Mouse (Mus musculus) kidney, embryonic 15.5 days (tissue): Measurements from ENCODE around the gene Raet1e. TPM values are rescaled to one million over a fixed set of nuclear protein-coding genes. Genes with fewer than 3 reads are reported as not detected.
"Not testable (repeated sequence)": the region's sequence is repeated elsewhere in the genome, so short reads cannot be mapped to it uniquely, and the experiment has no call there.

ENCODE experiments used
- ATAC-seq: fragments of 200-750 bp; cut with Nextera tagmentation; replicated peaks from 2 replicates; pipeline ENCODE4 v1.8.0; 2017; ENCODE audit warnings: moderate TSS enrichment; ENCODE audit not compliant: low FRiP score
- H3K27ac ChIP-seq: fragments of 300-500 bp; sonication (generic); 2 replicates; pipeline ENCODE4 v1.5.1; 2015; ENCODE audit warnings: mild to moderate bottlenecking, inconsistent platforms
- H3K27me3 ChIP-seq: fragments of 300-500 bp; sonication (generic); 2 replicates; pipeline ENCODE4 v1.6.1; 2015; ENCODE audit warnings: inconsistent platforms
- H3K36me3 ChIP-seq: fragments of 300-500 bp; sonication (generic); 2 replicates; pipeline ENCODE4 v1.6.1; 2015; ENCODE audit warnings: inconsistent platforms
- H3K4me1 ChIP-seq: fragments of 300-500 bp; sonication (generic); 2 replicates; pipeline ENCODE4 v1.6.1; 2015; ENCODE audit warnings: inconsistent platforms
- H3K4me2 ChIP-seq: fragments of 300-500 bp; sonication (generic); 2 replicates; pipeline ENCODE4 v1.6.1; 2015; ENCODE audit warnings: moderate library complexity, mild to moderate bottlenecking, inconsistent platforms
- H3K4me3 ChIP-seq: fragments of 300-500 bp; sonication (generic); replicated peaks from 2 replicates; pipeline ENCODE4 v1.5.1; 2015; ENCODE audit warnings: mild to moderate bottlenecking, inconsistent platforms
- H3K9ac ChIP-seq: fragments of 300-500 bp; sonication (generic); 2 replicates; pipeline ENCODE4 v1.6.1; 2015; ENCODE audit warnings: mild to moderate bottlenecking, inconsistent platforms
- H3K9me3 ChIP-seq: fragments of 300-500 bp; sonication (generic); replicated peaks from 2 replicates; pipeline ENCODE4 v1.6.1; 2016; ENCODE audit warnings: inconsistent platforms
- WGBS: fragments of 180-500 bp; shearing (Covaris S2); methylation state at CpG from one replicate; pipeline ENCODE4 v1.1.7; 2015; ENCODE audit warnings: mixed read lengths; 5-methylcytosine and 5-hydroxymethylcytosine counted together
- polyA plus RNA-seq: library from polyadenylated mRNA; unstranded; fragments of >200 nt; fragmentation: Nextera tagmentation; extraction: Ambion mirVana; gene quantifications from 2 replicates; pipeline ENCODE4 v1.2.1, GENCODE M21; 2015

The Raet1e gene
- polyA plus RNA-seq, 1 experiment from 2014 or later: 11.7 TPM

- H3K4me2 ChIP-seq: no peak overlapping the region
- H3K9ac ChIP-seq: no peak overlapping the region
- H3K4me3 ChIP-seq: no peak overlapping the region
- 0 out of 2 replicates have a peak, but pooled peaks cover 3% of the 10 kb centered on the region for H3K4me1 ChIP-seq
- 47% methylated on average over 1 of the region's 1 CpGs for WGBS
- H3K36me3 ChIP-seq: no peaks in the 10 kb centered on the region
- no peak overlapping the region for H3K27ac ChIP-seq
- no peaks in the 10 kb centered on the region for H3K9me3 ChIP-seq
- H3K27me3 ChIP-seq: no peaks in the 10 kb centered on the region
- no peak for ATAC-seq
Measured at GRCm38 (mm10) chr10:22301641-22302040, 143.3 kb downstream of the Raet1e start.

GRCm38 (mm10) chr10:22302344-22303057 lies 144.1 kb downstream of the Raet1e start:
- H3K27ac ChIP-seq: no peak overlapping the region
- no peak for ATAC-seq
- 0 out of 2 replicates have a peak, but pooled peaks cover 3% of the 10 kb centered on the region for H3K4me1 ChIP-seq
- H3K4me2 ChIP-seq: no peak overlapping the region
- WGBS: 73% methylated on average over 5 of the region's 5 CpGs
- H3K9ac ChIP-seq: no peak overlapping the region
- H3K27me3 ChIP-seq: no peaks in the 10 kb centered on the region
- H3K9me3 ChIP-seq: no peaks in the 10 kb centered on the region
- no peak overlapping the region for H3K4me3 ChIP-seq
- H3K36me3 ChIP-seq: no peaks in the 10 kb centered on the region

GRCm38 (mm10) chr10:22303736-22304135 lies 145.4 kb downstream of the Raet1e start:
- Histone ChIP-seq H3K36me3 (no peaks in the 10 kb centered on the region), H3K9ac (no peak overlapping the region), H3K4me3 (no peak overlapping the region), H3K9me3 (no peaks in the 10 kb centered on the region), H3K4me1 (no peaks in the 10 kb centered on the region), H3K27me3 (no peaks in the 10 kb centered on the region), H3K4me2 (no peak overlapping the region), H3K27ac (no peak overlapping the region)
- no peak for ATAC-seq
- WGBS: 86% methylated on average over 6 of the region's 6 CpGs

GRCm38 (mm10) chr10:22305801-22306200 lies 147.4 kb downstream of the Raet1e start:
- ATAC-seq: no peak
- no peak overlapping the region for H3K9ac ChIP-seq
- WGBS: 85% methylated on average over 4 of the region's 4 CpGs
- H3K4me3 ChIP-seq: no peak overlapping the region
- H3K27me3 ChIP-seq: no peaks in the 10 kb centered on the region
- no peak overlapping the region for H3K4me2 ChIP-seq
- H3K4me1 ChIP-seq: no peaks in the 10 kb centered on the region
- no peaks in the 10 kb centered on the region for H3K9me3 ChIP-seq
- no peak overlapping the region for H3K27ac ChIP-seq
- no peaks in the 10 kb centered on the region for H3K36me3 ChIP-seq

GRCm38 (mm10) chr10:22306452-22306851 lies 148.1 kb downstream of the Raet1e start:
- Histone ChIP-seq H3K9me3 (no peaks in the 10 kb centered on the region), H3K4me3 (no peak overlapping the region), H3K9ac (no peak overlapping the region), H3K27me3 (no peaks in the 10 kb centered on the region), H3K4me1 (no peaks in the 10 kb centered on the region), H3K27ac (no peak overlapping the region), H3K36me3 (no peaks in the 10 kb centered on the region), H3K4me2 (no peak overlapping the region)
- WGBS: 49% methylated on average over 4 of the region's 4 CpGs
- no peak for ATAC-seq

GRCm38 (mm10) chr10:22308221-22308620 lies 149.9 kb downstream of the Raet1e start:
- Histone ChIP-seq H3K4me3 (no peak overlapping the region), H3K27ac (no peak overlapping the region), H3K4me1 (no peaks in the 10 kb centered on the region), H3K9ac (no peak overlapping the region), H3K36me3 (no peaks in the 10 kb centered on the region), H3K4me2 (no peak overlapping the region), H3K9me3 (no peaks in the 10 kb centered on the region), H3K27me3 (no peaks in the 10 kb centered on the region)
- no peak for ATAC-seq
- WGBS: 65% methylated on average over 1 of the region's 1 CpGs

GRCm38 (mm10) chr10:22322858-22323257 lies 164.5 kb downstream of the Raet1e start:
- no peak for ATAC-seq
- Histone ChIP-seq H3K36me3 (no peaks in the 10 kb centered on the region), H3K4me1 (no peaks in the 10 kb centered on the region), H3K9me3 (no peaks in the 10 kb centered on the region), H3K4me2 (no peak overlapping the region), H3K27me3 (no peaks in the 10 kb centered on the region), H3K9ac (no peak overlapping the region), H3K4me3 (no peak overlapping the region), H3K27ac (no peak overlapping the region)
- WGBS: 88% methylated on average over 2 of the region's 2 CpGs

- H3K27me3 ChIP-seq, H3K9me3 ChIP-seq, ATAC-seq, H3K4me3 ChIP-seq, H3K36me3 ChIP-seq, H3K4me1 ChIP-seq, H3K4me2 ChIP-seq, H3K27ac ChIP-seq, H3K9ac ChIP-seq: not testable (repeated sequence)
- WGBS: 60% methylated on average over 4 of the region's 4 CpGs
Measured at GRCm38 (mm10) chr10:22345721-22346120, 187.4 kb downstream of the Raet1e start.

GRCm38 (mm10) chr10:22353548-22354195 lies 195.3 kb downstream of the Raet1e start:
- H3K36me3 ChIP-seq, H3K27ac ChIP-seq, H3K4me3 ChIP-seq, ATAC-seq, H3K9ac ChIP-seq, H3K4me1 ChIP-seq, H3K4me2 ChIP-seq, H3K27me3 ChIP-seq, H3K9me3 ChIP-seq: not testable (repeated sequence)
- 81% methylated on average over 6 of the region's 6 CpGs for WGBS

- not testable (repeated sequence) for H3K27me3 ChIP-seq
Measured at GRCm38 (mm10) chr10:22354196-22354574, 195.8 kb downstream of the Raet1e start.

GRCm38 (mm10) chr10:22357373-22357772 lies 199.0 kb downstream of the Raet1e start:
- H3K36me3 ChIP-seq, H3K4me2 ChIP-seq, H3K4me3 ChIP-seq, ATAC-seq, H3K27ac ChIP-seq, H3K4me1 ChIP-seq, H3K27me3 ChIP-seq, H3K9ac ChIP-seq, H3K9me3 ChIP-seq: not testable (repeated sequence)
- 76% methylated on average over 1 of the region's 1 CpGs for WGBS

More at GRCm38 (mm10) chr10:22354196-22354574, 195.8 kb downstream of the Raet1e start:
- WGBS: 79% methylated on average over 2 of the region's 2 CpGs
- not testable (repeated sequence) for H3K4me1 ChIP-seq, H3K4me2 ChIP-seq, H3K9ac ChIP-seq, H3K4me3 ChIP-seq, H3K9me3 ChIP-seq, ATAC-seq, H3K27ac ChIP-seq, H3K36me3 ChIP-seq

GRCm38 (mm10) chr10:22360252-22360651 lies 201.9 kb downstream of the Raet1e start, which contains the start of gene Raet1d:
Gene Raet1d, plus strand, starts transcription at chr10:22360552.
- H3K4me2 ChIP-seq: peak within 1 kb of the TSS; percentile 49
- H3K36me3 ChIP-seq, H3K9me3 ChIP-seq, H3K4me3 ChIP-seq, H3K9ac ChIP-seq, H3K27ac ChIP-seq, ATAC-seq, H3K27me3 ChIP-seq, H3K4me1 ChIP-seq: not testable (repeated sequence)
- 77% methylated on average over 3 of the region's 3 CpGs for WGBS
